Mouse (Mus musculus): ENCODE measurements around the gene Fgd3. TPM values are rescaled to one million over a fixed set of nuclear protein-coding genes. Genes with fewer than 3 reads are reported as not detected.

Fgd3 gene
- polyA plus RNA-seq (2015; fragmentation: Nextera tagmentation; extraction: Ambion mirVana), result 3.1 and 4.2 TPM in 2 replicates

DNA sequence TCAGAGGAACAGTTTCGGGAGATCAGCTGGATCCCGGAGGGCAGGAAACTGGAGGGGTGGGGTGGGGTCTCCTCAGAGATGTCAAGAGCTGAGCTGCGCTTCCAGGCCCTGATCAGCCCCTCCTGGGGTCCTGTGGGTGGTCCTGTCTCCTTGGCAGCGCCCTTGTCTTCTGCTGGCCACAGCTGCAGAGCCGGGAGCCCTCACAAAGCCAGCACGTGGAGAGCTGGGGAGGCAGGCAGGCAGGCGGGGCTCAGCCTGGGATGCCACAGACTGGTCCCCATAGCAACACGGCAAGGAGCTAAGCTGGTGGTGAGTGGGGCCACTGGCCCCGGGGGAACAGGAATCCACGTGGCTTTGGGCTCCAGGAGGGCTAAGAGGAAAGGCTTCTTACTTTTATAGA lies at the start of gene Fgd3:
TSS of gene Fgd3 (minus strand) at position 272 of the 400 bp plus-strand sequence.
- peak within 1 kb of the TSS; percentile 64 for H3K9ac ChIP-seq (replicated peaks; ENCODE audit: low read depth, low read length)
- H3K4me3 ChIP-seq (replicated peaks; ENCODE audit: low read length), result peak within 1 kb of the TSS; percentile 50
- ATAC-seq, result peak; percentile 93
- WGBS, result 0% methylated on average over 10 of the region's 10 CpGs
- peaks cover 50% of the 10 kb centered on the region for H3K4me1 ChIP-seq (replicated peaks; ENCODE audit: control insufficient read depth, insufficient read depth, low read length)
- H3K9me3 ChIP-seq (ENCODE audit: control insufficient read depth, low read length), result no peaks in the 10 kb centered on the region
- peak within 1 kb of the TSS; percentile 70 for H3K27ac ChIP-seq (ENCODE audit: low read length)
- H3K27me3 ChIP-seq (replicated peaks; ENCODE audit: control insufficient read depth, insufficient read depth, low read length), result no peaks in the 10 kb centered on the region
- peak within 1 kb of the TSS; percentile 64 for H3K4me2 ChIP-seq (ENCODE audit: low read length)
- no peaks in the 10 kb centered on the region for H3K36me3 ChIP-seq (ENCODE audit: control insufficient read depth, insufficient read depth)

DNA sequence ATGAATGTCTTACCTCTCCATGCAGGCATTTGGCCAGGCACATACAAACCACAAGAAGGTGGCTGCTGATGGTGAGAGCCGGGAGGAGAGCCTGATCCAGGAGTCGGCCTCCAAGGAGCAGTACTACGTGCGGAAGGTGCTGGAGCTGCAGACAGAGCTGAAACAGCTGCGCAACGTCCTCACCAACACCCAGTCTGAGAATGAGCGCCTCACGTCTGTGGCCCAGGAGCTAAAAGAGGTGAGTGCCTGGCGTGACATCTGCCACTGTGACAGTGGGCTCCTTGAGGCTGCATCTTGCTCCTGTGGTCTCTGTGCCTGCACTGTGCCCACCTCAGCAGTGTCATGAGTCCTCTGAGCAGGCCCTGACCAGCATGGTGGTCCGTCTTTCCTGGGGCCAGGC lies 49.3 kb upstream of the Fgd3 start:
- H3K4me3 ChIP-seq (replicated peaks; ENCODE audit: low read length), result no peak overlapping the region
- no peaks in the 10 kb centered on the region for H3K9me3 ChIP-seq (ENCODE audit: control insufficient read depth, low read length)
- no peak overlapping the region for H3K27ac ChIP-seq (ENCODE audit: low read length)
- 95% methylated on average over 10 of the region's 10 CpGs for WGBS
- H3K27me3 ChIP-seq (replicated peaks; ENCODE audit: control insufficient read depth, insufficient read depth, low read length), result no peaks in the 10 kb centered on the region
- no peak for ATAC-seq
- peaks cover 9% of the 10 kb centered on the region for H3K36me3 ChIP-seq (ENCODE audit: control insufficient read depth, insufficient read depth)
- H3K9ac ChIP-seq (replicated peaks; ENCODE audit: low read depth, low read length), result no peak overlapping the region
- no peaks in the 10 kb centered on the region; the same call in 1 of the 2 replicates for H3K4me1 ChIP-seq (replicated peaks; ENCODE audit: control insufficient read depth, insufficient read depth, low read length)
- H3K4me2 ChIP-seq (ENCODE audit: low read length), result no peak overlapping the region

DNA sequence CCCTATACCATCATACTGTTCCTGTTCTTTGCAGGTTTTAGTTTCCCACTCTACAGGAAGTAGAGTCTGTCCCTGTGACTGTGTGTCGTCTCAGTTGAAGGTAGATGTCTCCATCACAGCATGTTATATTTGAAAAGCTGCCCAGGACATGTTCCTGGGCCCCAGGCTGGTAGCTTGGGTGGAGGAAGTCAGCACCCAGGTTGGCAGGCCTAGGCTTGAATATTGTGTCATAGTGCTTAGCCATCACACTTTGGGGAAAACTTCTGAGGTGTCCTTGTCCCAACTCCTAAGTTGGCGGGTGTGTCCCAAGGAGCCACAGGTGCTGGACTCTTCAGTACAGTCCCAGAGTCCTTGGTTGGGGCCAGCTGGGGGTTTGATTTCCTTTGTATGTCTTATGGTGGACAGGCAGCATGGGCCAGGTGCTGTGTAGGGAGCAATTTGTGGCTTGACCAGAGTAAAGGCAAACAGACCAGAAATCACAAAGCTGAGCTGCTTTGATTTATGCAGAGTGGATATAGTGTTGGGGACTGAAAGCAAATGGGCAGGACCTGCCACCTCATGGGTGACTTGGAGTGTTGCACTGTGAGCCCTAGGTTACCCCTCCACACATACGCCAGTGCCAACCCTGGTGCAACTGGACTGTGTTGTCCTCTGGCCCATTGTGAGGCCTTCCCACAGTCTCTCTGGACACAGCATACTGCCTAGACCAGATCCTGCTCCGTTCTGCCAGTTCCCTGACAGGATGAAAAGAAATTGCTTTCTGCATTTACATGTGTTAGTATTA lies 47.7 kb upstream of the Fgd3 start:
- no peak overlapping the region for H3K4me2 ChIP-seq (ENCODE audit: low read length)
- H3K36me3 ChIP-seq (ENCODE audit: control insufficient read depth, insufficient read depth), result peaks cover 9% of the 10 kb centered on the region
- H3K4me1 ChIP-seq (replicated peaks; ENCODE audit: control insufficient read depth, insufficient read depth, low read length), result no peaks in the 10 kb centered on the region; the same call in 1 of the 2 replicates
- 76% methylated on average over 4 of the region's 4 CpGs for WGBS
- H3K9me3 ChIP-seq (ENCODE audit: control insufficient read depth, low read length), result no peaks in the 10 kb centered on the region
- no peak overlapping the region for H3K27ac ChIP-seq (ENCODE audit: low read length)
- ATAC-seq, result peak; percentile 49; the same call in 1 of the 2 replicates
- no peak overlapping the region for H3K9ac ChIP-seq (replicated peaks; ENCODE audit: low read depth, low read length)
- H3K4me3 ChIP-seq (replicated peaks; ENCODE audit: low read length), result no peak overlapping the region
- no peaks in the 10 kb centered on the region for H3K27me3 ChIP-seq (replicated peaks; ENCODE audit: control insufficient read depth, insufficient read depth, low read length)

DNA sequence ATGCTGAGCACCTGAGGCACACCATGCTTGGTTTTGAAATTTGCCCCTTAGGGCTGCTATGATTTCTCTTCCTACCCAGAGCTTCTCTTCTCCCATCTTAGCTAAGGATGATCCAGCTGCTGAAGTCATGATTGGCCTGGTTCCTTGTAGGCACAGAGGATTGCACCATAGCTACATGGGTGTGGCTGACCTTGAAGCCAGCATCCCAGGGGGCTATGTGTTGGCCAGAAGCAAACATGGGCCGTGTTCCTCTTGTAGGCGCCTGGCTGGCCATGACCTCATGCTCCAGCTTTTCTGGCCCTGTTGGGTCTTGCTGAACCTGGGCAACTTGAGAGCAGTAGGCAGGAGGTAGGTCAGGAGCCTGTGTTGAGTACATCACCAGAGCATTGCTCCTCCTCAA lies 44.6 kb upstream of the Fgd3 start:
- no peaks in the 10 kb centered on the region for H3K27me3 ChIP-seq (replicated peaks; ENCODE audit: control insufficient read depth, insufficient read depth, low read length)
- WGBS, result 95% methylated on average over 2 of the region's 2 CpGs
- H3K4me1 ChIP-seq (replicated peaks; ENCODE audit: control insufficient read depth, insufficient read depth, low read length), result peaks cover 11% of the 10 kb centered on the region
- no peak overlapping the region for H3K9ac ChIP-seq (replicated peaks; ENCODE audit: low read depth, low read length)
- H3K9me3 ChIP-seq (ENCODE audit: control insufficient read depth, low read length), result no peaks in the 10 kb centered on the region
- peaks cover 2% of the 10 kb centered on the region for H3K36me3 ChIP-seq (ENCODE audit: control insufficient read depth, insufficient read depth)
- H3K4me3 ChIP-seq (replicated peaks; ENCODE audit: low read length), result no peak overlapping the region
- no peak overlapping the region for H3K4me2 ChIP-seq (ENCODE audit: low read length)
- H3K27ac ChIP-seq (ENCODE audit: low read length), result no peak overlapping the region
- ATAC-seq, result no peak

DNA sequence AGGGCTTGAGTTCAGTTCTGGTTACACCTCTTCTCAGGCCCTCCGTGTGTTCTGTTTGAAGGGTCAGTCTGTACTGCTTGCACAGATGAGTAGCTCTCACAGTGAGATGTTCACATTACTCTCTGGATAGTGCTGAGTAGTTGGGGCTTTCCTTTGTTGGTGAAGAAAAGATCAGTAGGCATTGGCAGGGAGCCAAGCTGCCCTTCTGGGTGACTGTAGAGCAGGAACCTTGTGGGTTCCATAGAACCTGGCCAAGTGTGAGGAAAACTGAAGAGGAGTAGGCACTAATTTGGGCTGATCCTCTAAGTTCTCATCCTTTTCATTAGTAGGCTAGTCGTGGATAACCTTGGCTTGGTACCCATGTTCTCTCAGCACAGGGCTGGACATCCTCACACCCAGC lies 42.7 kb upstream of the Fgd3 start:
- Histone ChIP-seq H3K4me2 (ENCODE audit: low read length) (no peak overlapping the region), H3K4me3 (replicated peaks; ENCODE audit: low read length) (no peak overlapping the region), H3K9ac (replicated peaks; ENCODE audit: low read depth, low read length) (no peak overlapping the region), H3K27me3 (replicated peaks; ENCODE audit: control insufficient read depth, insufficient read depth, low read length) (no peaks in the 10 kb centered on the region), H3K36me3 (ENCODE audit: control insufficient read depth, insufficient read depth) (no peaks in the 10 kb centered on the region), H3K9me3 (ENCODE audit: control insufficient read depth, low read length) (no peaks in the 10 kb centered on the region), H3K4me1 (replicated peaks; ENCODE audit: control insufficient read depth, insufficient read depth, low read length) (peaks cover 11% of the 10 kb centered on the region), H3K27ac (ENCODE audit: low read length) (no peak overlapping the region)
- ATAC-seq, result peak; percentile 24; the same call in 1 of the 2 replicates
- WGBS, result 55% methylated on average over 2 of the region's 2 CpGs

DNA sequence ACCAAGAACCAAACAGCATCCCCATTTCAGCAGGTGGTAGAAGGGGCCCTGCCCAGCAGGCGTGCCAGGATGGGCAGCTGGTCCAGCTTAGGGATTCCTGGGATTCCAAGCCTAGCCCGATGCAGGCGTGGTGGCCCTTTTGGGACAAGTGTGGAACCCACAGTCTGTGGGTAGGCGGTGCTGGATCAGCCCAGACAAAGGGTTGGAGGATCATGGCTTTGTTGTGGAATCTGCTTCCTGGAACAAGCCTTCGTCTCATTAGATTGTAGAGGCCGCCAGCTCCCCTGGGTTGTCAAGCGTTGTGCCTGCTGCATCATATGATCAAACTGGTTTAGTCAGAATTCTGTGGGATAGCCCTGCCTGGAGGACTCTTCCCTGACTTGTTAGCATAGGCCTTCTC lies 42.3 kb upstream of the Fgd3 start:
- 72% methylated on average over 7 of the region's 7 CpGs for WGBS
- Histone ChIP-seq H3K4me3 (replicated peaks; ENCODE audit: low read length) (no peak overlapping the region), H3K9ac (replicated peaks; ENCODE audit: low read depth, low read length) (no peak overlapping the region), H3K4me2 (ENCODE audit: low read length) (no peak overlapping the region), H3K27ac (ENCODE audit: low read length) (no peak overlapping the region), H3K4me1 (replicated peaks; ENCODE audit: control insufficient read depth, insufficient read depth, low read length) (peaks cover 11% of the 10 kb centered on the region), H3K36me3 (ENCODE audit: control insufficient read depth, insufficient read depth) (no peaks in the 10 kb centered on the region), H3K9me3 (ENCODE audit: control insufficient read depth, low read length) (no peaks in the 10 kb centered on the region), H3K27me3 (replicated peaks; ENCODE audit: control insufficient read depth, insufficient read depth, low read length) (no peaks in the 10 kb centered on the region)
- ATAC-seq, result no peak

DNA sequence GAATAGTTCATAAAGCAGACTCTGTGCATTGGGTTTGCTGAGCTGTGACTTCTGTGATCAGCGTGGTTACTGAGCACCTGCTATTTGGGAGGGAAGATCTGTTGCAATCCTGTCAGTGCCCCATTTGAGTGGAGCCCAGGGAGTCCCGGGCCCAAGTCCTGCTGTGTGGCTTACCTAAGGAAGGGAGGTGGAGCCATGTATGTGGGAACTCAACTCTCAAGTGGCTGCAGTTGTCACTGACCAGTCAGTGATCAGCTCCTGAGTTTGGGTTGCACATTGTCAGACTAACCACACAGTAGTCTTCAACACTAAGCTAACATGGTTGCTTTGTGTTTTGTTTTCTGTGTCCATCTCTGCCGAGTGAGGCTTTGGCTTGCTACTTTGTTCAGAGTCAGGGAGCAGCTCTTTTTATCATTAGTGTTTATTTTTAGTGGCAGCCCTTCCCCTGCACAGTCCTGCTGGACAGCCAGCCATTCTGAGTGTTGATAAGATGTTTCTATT lies 40.8 kb upstream of the Fgd3 start:
- H3K9ac ChIP-seq (replicated peaks; ENCODE audit: low read depth, low read length), result no peak overlapping the region
- H3K27me3 ChIP-seq (replicated peaks; ENCODE audit: control insufficient read depth, insufficient read depth, low read length), result no peaks in the 10 kb centered on the region
- ATAC-seq, result no peak
- no peaks in the 10 kb centered on the region for H3K9me3 ChIP-seq (ENCODE audit: control insufficient read depth, low read length)
- no peak overlapping the region for H3K4me3 ChIP-seq (replicated peaks; ENCODE audit: low read length)
- H3K4me2 ChIP-seq (ENCODE audit: low read length), result no peak overlapping the region
- 38% methylated on average over 3 of the region's 3 CpGs for WGBS
- no peak overlapping the region for H3K27ac ChIP-seq (ENCODE audit: low read length)
- H3K36me3 ChIP-seq (ENCODE audit: control insufficient read depth, insufficient read depth), result peaks cover 2% of the 10 kb centered on the region; the same call in 1 of the 2 replicates
- H3K4me1 ChIP-seq (replicated peaks; ENCODE audit: control insufficient read depth, insufficient read depth, low read length), result peaks cover 11% of the 10 kb centered on the region

DNA sequence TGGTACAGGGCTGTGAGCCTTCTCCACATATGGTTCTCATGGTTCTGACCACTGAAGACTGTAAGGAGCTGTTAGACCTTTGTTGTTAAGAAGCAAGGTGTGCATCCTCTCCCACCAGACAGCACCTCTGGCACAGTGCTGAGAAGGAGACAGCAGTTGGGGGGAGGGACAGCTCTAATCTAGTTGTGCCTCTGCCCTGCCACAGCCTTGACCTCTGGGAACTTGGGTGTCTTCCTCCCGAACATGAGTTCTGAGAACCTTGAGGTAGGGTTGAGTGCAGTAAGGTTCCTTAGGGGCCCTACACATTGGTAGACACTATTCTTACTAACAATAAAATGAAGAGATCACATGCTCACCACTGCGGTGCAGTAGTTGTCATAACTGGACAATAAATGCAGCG lies 38.1 kb upstream of the Fgd3 start:
- no peak overlapping the region for H3K27ac ChIP-seq (ENCODE audit: low read length)
- 93% methylated on average over 3 of the region's 3 CpGs for WGBS
- peaks cover 21% of the 10 kb centered on the region for H3K4me1 ChIP-seq (replicated peaks; ENCODE audit: control insufficient read depth, insufficient read depth, low read length)
- no peak overlapping the region for H3K4me3 ChIP-seq (replicated peaks; ENCODE audit: low read length)
- no peaks in the 10 kb centered on the region for H3K9me3 ChIP-seq (ENCODE audit: control insufficient read depth, low read length)
- no peak for ATAC-seq
- no peak overlapping the region for H3K9ac ChIP-seq (replicated peaks; ENCODE audit: low read depth, low read length)
- H3K27me3 ChIP-seq (replicated peaks; ENCODE audit: control insufficient read depth, insufficient read depth, low read length), result no peaks in the 10 kb centered on the region
- no peak overlapping the region for H3K4me2 ChIP-seq (ENCODE audit: low read length)
- peaks cover 2% of the 10 kb centered on the region; the same call in 1 of the 2 replicates for H3K36me3 ChIP-seq (ENCODE audit: control insufficient read depth, insufficient read depth)

DNA sequence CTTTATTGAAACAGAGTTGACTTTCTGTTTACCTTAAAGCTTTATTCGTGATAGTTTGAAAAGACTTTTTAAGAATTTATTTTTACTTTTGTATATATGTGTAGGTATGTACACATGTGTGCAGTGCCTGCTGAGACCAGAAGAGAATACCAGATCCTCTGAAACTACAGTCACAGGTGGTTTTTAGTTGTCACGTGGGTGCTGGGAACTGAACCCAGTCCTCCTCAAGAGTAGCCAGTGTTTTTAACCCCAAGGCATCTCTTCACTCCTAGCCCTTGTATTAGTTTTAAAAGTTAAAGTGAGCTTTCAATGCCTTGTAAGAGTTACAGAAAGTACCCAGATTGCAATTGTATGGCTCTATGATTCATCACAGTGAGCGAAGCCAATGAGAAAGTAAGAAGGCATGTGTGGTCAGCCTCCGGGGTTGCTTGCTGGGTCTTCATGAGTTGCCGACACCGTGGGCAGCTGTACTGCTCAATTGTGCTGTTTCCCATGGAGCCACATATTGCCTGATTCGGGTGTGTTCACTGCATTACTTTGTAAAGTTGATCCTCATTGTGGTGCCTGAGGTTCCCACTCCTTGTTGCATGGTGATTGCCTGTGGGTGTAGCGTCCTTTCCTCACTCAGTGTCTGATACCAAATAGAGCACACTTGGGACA lies 37.4 kb upstream of the Fgd3 start:
- no peak overlapping the region for H3K4me3 ChIP-seq (replicated peaks; ENCODE audit: low read length)
- 96% methylated on average over 8 of the region's 8 CpGs for WGBS
- H3K36me3 ChIP-seq (ENCODE audit: control insufficient read depth, insufficient read depth), result peaks cover 2% of the 10 kb centered on the region; the same call in 1 of the 2 replicates
- no peaks in the 10 kb centered on the region for H3K27me3 ChIP-seq (replicated peaks; ENCODE audit: control insufficient read depth, insufficient read depth, low read length)
- H3K9ac ChIP-seq (replicated peaks; ENCODE audit: low read depth, low read length), result no peak overlapping the region
- H3K9me3 ChIP-seq (ENCODE audit: control insufficient read depth, low read length), result no peaks in the 10 kb centered on the region
- H3K4me2 ChIP-seq (ENCODE audit: low read length), result no peak overlapping the region
- H3K27ac ChIP-seq (ENCODE audit: low read length), result no peak overlapping the region
- H3K4me1 ChIP-seq (replicated peaks; ENCODE audit: control insufficient read depth, insufficient read depth, low read length), result peaks cover 21% of the 10 kb centered on the region
- ATAC-seq, result no peak
